Mouse (Mus musculus): ENCODE measurements around the gene Arhgdib.
A peak's percentile ranks its signal among the peaks of the same experiment; 100 is the strongest.

The Arhgdib gene

GRCm38 (mm10) chr6:136950171-136950570 is 8.5 kb upstream of the Arhgdib start:
- DNase-seq (ENCODE audit: low spot score in 2 of 2): no peak

- DNase-seq (ENCODE audit: low spot score in 2 of 2): no peak
Measured at GRCm38 (mm10) chr6:136947716-136948115, 6.0 kb upstream of the Arhgdib start.

GRCm38 (mm10) chr6:136946943-136947342 is 5.2 kb upstream of the Arhgdib start:
- DNase-seq (ENCODE audit: low spot score in 2 of 2): no peak

GRCm38 (mm10) chr6:136946241-136946640 is 4.5 kb upstream of the Arhgdib start:
- peak; percentile 50 to 71 for DNase-seq (ENCODE audit: low spot score in 2 of 2)

- DNase-seq (ENCODE audit: low spot score in 2 of 2): no peak
Measured at GRCm38 (mm10) chr6:136944511-136944910, 2.8 kb upstream of the Arhgdib start.

- no peak for DNase-seq (ENCODE audit: low spot score in 2 of 2)
Measured at GRCm38 (mm10) chr6:136943392-136943791, 1.7 kb upstream of the Arhgdib start.

GRCm38 (mm10) chr6:136942280-136942679 is 581 bp upstream of the Arhgdib start:
- no peak for DNase-seq (ENCODE audit: low spot score in 2 of 2)

- DNase-seq (ENCODE audit: low spot score in 2 of 2): peak in 1 of 2 experiments; percentile 28
Measured at GRCm38 (mm10) chr6:136940188-136940960, 1.3 kb downstream of the Arhgdib start.

- DNase-seq (ENCODE audit: low spot score in 2 of 2): no peak
Measured at GRCm38 (mm10) chr6:136939326-136940187, 2.1 kb downstream of the Arhgdib start.

- no peak for DNase-seq (ENCODE audit: low spot score in 2 of 2)
Measured at GRCm38 (mm10) chr6:136938331-136939126, 3.2 kb downstream of the Arhgdib start.

GRCm38 (mm10) chr6:136937117-136937516 is 4.6 kb downstream of the Arhgdib start:
- DNase-seq (ENCODE audit: low spot score in 2 of 2): no peak

GRCm38 (mm10) chr6:136936361-136936760 is 5.3 kb downstream of the Arhgdib start:
- DNase-seq (ENCODE audit: low spot score in 2 of 2): no peak

GRCm38 (mm10) chr6:136935233-136935632 is 6.5 kb downstream of the Arhgdib start:
- no peak for DNase-seq (ENCODE audit: low spot score in 2 of 2)

- no peak for DNase-seq (ENCODE audit: low spot score in 2 of 2)
Measured at GRCm38 (mm10) chr6:136934068-136934467, 7.6 kb downstream of the Arhgdib start.

GRCm38 (mm10) chr6:136931246-136931645 is 10.5 kb downstream of the Arhgdib start:
- DNase-seq (ENCODE audit: low spot score in 2 of 2): no peak

- DNase-seq (ENCODE audit: low spot score in 2 of 2): peak; percentile 66 to 75
Measured at GRCm38 (mm10) chr6:136930677-136931076, 11.0 kb downstream of the Arhgdib start.

- DNase-seq (ENCODE audit: low spot score in 2 of 2): no peak
Measured at GRCm38 (mm10) chr6:136927626-136928025, 14.1 kb downstream of the Arhgdib start.

GRCm38 (mm10) chr6:136925049-136925448 is 16.6 kb downstream of the Arhgdib start:
- DNase-seq (ENCODE audit: low spot score in 2 of 2): no peak

GRCm38 (mm10) chr6:136923532-136923931 is 18.2 kb downstream of the Arhgdib start, which contains the start of gene Pde6h:
Pde6h (plus strand) TSS chr6:136923832.
- DNase-seq (ENCODE audit: low spot score in 2 of 2): no peak

GRCm38 (mm10) chr6:136922871-136923270 is 18.8 kb downstream of the Arhgdib start:
- no peak for DNase-seq (ENCODE audit: low spot score in 2 of 2)

GRCm38 (mm10) chr6:136922080-136922479 is 19.6 kb downstream of the Arhgdib start, which contains the start of gene Erp27:
Erp27 (minus strand) TSS chr6:136922180.
- DNase-seq (ENCODE audit: low spot score in 2 of 2): no peak

- DNase-seq (ENCODE audit: low spot score in 2 of 2): no peak
Measured at GRCm38 (mm10) chr6:136921601-136922000, 20.1 kb downstream of the Arhgdib start.
